Mouse (Mus musculus): ENCODE results near the gene Grid1.
A peak's percentile ranks its signal among the peaks of the same experiment; 100 is the strongest.

Gene Grid1

DNA sequence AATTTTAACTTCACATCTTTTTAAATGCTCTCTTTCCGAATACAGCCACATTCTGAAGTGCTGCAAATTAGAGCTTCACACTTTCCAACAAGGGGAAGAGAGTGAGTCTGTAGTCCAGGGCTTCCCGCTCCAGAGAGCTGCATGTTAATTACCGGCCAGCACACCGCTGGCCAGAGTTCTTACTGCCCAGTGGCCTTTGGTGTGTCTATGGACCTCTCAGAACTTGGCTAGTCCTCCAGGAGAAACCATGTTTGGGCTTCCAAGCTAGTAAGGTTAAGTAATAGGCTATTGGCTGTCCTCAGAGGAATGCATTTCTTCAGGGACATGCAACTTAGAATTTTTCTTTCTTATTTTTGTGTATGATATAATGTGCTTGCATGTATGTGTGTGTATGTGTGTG is 301.0 kb downstream of the Grid1 start:
- peak; percentile 20 to 22 for DNase-seq

DNA sequence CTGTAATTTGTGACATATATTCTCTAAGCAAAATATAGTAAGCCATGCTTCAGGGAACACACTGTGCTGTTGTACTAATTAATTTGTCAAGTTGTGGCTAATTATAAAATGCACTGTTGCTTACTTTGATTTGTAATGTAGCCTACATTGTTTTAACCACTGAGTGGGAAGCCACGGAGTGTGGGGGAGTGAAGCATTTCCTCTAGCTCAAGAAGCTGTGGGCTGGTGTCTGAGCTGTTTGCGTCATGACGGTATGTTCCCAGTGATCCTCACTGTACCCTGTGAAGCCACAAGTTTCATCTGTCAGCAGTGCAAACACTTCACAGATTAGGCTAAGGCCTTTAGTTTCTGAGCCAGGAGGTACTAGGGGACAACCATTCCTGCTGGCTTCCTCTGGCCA is 302.2 kb downstream of the Grid1 start:
- no peak for DNase-seq

DNA sequence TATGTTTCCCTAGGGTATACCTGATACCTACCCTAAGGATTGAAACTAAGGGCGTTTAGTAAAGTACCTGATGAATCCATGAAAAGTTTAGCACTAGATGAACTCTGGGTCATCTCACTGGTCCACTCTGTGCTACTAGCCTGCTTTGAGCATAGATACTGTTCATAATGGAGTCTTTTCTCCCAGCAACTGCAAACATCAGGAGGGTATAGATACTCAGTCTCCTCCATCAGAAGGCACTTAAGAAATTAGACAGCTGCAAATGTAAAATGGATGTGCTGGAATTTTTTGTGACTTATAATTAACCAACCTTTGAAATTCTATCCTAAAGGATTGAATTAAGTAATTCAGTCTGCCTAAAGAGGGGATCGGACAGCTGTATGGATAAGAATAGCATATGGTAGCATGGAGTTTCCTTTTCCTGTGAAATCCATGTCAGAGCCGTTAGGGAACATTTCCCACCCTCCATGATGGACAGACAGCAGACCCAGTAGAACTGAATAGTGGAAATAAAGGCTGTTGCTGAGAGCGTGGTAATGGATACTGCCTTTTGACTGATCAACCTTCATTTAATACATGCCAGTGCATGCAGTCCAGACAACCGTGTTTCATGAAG is 303.5 kb downstream of the Grid1 start:
- no peak for DNase-seq

DNA sequence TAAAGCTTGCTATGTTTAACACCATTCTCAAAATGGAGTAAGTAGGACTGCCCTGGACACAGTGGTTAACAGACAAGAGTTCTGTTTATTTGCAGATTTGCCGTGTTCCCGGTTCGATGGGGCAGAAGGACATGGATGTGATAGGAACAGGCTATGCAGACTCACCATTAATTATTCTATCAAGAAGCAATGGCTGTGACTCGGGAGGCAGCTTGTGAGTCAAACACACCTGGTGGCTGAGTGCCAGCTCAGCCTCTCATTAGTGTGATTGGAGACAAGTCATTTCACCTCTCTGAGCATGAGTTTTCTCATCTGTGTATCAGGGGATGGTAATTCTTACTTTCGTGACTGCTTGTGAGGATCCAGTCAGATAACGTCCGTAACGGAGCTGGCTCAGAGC is 307.7 kb downstream of the Grid1 start:
- DNase-seq, result no peak

DNA sequence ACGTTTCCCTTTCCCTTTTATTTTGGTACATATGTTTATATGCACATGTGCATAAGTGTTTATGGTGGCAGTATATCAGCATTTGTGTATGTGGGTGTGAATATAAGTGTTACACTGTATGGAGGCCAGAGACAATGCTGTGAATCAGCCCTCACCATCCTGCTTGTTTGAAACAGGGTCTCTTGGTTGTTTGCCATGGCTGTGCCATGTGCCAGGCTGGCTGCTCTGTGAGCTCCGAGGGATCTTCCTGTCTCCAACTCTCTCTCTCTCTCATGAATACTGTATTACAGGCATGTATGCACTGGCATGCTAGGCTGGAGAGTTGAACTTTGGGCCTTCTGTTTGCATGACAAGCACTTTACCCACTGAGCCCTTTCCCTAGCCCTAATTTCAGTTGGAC is 315.1 kb downstream of the Grid1 start:
- DNase-seq, result no peak

DNA sequence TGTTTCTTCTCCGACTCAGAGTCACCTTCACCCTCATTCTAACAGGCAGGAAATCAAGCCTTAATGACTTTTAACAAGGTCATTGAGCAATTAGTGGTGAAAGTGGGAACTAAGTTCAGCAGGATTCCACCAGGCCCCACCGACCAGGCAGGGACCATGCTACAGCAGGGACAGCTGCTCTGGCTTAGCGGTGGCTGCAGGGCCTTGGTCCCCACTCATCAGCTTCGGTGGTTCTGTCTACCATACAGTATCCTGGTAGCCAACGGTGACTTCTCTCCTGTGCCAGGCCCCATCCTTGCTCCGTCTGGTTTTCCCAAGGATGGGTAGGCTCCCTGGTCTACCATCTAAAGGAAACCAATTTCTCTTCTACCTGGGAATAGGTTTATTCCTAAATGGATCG is 318.2 kb downstream of the Grid1 start:
- no peak for DNase-seq

DNA sequence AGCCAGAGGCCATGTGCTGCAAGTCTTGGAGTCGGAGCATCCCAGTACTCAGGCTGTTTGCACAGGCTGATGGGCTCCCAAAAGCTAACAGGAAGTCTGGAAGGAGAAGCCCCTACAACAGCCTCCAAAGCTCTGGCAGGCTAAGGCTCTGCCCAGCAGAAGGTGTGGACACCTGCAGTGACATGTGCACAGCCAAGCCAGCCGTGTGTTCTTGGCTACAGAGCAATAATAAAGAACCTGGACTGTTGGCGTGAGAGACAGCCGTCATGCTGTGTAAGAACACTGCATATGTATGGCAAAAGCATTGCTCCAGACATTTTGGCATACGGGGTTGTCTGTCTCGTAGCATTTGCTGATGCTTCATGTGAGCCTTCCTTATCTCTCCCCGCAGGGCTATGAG is 319.9 kb downstream of the Grid1 start:
- DNase-seq, result no peak

DNA sequence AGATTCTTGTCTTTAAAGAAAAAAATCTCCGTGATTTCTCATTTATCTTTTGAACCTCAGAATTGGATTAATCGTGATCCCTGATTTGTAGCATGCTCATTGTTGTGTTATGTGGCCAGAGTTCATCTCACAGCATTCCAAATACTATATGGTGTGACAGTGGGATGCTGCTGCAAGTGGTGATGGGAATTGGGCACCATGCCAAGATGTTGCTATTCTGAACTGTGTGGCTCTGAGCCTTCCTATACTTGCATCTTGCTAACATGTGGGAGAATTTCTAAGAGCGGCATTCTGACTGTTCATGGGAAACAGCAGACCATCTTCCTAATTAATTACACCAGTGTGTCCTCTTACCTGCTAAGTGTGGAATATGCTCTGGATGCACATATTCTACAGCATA is 332.5 kb downstream of the Grid1 start:
- DNase-seq, result no peak

DNA sequence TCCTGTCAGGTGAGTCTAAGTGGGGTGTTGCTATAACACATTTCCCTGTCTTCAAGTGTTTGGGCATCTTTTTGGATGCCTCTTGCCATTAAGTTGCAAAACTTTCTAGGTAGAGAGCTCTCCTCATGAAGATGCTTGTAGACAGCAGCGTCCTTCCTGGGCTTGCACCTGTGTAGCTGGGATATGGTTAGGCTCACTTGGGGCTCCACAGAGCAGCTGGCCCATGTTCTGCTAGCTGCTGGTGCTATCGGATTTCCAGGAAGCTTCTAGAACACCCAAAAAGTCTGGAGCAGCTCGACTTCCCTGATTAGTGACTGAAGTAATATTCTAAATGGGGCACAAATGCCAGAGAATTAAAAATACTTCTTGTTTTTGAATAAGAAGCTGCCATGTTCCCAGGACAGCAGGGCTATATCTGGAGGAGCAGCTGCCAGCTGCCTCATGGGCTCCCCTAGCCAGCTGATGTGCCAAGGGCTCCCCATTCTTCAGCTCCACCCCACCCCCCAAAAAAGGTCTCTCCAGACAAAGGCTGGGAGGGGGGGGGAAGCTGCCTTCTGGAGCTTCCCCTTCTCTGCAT is 333.9 kb downstream of the Grid1 start:
- DNase-seq, result no peak

DNA sequence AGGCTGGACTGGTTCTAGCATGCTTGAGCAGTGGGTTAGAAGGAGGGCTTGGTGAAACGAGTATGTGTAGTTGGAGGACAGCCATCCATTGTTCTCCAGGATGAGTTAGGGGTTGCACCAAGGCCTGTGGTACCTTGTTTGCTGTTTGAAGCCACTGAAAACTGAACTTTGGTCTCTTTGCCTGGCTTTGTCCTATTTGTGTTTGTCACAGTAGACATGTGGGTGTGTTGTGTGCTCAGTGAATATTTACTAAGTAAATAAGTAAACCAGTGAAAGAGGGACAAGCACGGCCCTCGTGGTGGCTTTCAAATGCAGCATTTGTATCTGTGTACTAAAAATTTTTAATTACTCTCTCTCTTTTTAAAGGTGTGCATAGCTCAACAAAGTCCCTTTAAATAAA is 334.5 kb downstream of the Grid1 start:
- DNase-seq, result peak; percentile 17 to 32

DNA sequence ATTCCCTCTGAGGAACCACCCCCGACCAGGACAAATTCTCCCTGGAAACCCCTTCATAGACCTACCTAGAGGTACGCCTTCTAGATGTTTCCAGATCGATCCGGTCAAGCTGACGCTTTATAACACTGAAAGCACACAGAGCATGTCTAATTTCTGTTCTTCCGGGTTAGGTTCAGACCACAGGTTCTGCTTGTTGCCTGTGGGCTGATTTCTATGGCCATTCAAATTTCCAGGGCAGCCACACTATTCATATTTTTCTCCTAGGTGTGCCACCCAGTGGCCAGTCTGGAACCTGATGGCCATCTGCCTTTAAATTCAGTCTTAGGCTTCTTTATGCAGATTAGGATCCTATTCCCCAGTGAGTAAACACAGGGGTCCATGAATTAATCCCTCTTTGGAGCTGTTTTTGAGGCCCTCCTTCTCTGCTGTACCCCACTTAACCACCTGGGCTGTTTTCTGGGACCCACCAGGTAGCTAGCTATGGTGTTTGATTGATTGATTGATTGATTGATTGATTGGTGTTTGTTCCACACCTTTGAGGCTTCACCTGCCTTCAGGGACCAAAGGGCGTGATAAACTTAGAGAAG is 337.3 kb downstream of the Grid1 start:
- peak in 1 of 2 experiments; percentile 41 for DNase-seq

DNA sequence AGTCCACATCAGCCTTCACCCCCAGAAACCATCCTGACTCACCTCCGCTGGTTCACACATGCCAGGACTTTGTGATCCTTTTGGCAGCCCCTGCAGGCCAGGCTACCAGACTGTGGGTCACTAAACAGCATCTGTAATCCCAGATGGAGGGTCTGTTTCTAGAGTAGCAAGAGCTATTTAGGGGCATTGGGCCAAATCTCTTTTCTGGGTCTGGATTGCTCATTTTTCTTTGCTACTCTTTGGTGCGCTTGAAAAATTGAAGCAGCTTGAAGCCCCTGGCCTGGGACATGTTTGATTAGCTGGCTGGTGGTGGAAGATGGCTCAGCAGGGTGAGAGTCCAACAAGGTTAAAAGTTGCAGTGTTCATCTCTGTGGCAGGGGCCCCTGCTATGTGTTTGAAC is 339.4 kb downstream of the Grid1 start:
- DNase-seq, result no peak

DNA sequence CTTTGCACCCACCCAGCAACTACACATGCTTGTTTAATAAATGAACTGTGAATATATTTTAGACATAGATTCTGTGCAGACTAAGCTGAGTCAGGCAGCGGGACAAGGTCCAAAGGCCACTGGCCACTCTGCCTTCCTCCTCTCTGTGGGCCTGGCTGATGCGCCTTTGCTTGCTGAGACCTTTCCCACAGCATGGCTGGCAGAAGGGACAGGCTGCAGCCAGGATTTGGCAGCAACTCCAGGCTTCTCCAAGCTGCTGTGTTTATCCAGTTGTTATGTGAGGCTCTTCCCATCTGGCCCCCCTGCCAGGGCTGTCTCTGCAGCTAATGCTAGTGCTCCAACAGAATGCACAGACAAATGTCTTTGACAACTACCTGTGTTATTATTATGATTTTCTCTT is 347.5 kb downstream of the Grid1 start:
- peak; percentile 73 to 84 for DNase-seq

DNA sequence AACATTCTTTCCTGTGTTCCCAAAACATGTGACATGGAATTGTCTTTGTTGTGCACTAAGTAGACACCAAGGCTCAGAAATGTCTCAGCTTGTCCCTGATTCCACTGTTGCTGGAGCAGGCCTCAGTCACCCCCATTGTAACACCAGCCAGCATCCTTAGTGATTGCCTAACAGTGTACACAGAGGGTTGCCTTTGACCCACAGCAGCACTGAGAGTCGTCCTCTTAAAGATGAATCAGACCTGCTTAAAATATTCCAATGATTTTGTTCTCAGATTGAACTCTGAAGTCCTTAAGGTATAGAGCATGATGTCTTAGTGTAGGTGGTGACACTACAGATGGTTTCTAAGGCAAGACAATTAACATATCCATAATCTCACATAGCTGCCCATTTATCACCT is 354.0 kb downstream of the Grid1 start:
- no peak for DNase-seq

DNA sequence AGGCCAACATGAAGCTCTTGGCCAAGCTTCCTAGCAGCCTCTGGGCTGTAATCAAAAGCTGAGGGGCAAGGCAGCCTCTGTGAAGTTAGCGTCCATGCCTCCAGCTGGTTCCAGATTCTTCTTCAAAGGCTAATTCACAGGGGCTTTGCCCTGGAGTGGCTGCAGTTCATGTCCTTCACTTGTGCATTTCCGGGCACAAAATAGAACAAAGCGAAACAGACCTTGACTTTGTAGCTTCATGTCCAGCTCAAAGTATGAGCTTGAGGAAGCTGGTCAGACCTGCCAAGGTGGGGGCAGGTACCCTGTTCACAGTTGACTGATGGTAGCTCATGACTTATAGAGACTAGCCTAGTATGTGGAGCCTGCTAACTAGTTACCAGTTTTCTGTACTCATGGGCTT is 356.1 kb downstream of the Grid1 start:
- no peak for DNase-seq

DNA sequence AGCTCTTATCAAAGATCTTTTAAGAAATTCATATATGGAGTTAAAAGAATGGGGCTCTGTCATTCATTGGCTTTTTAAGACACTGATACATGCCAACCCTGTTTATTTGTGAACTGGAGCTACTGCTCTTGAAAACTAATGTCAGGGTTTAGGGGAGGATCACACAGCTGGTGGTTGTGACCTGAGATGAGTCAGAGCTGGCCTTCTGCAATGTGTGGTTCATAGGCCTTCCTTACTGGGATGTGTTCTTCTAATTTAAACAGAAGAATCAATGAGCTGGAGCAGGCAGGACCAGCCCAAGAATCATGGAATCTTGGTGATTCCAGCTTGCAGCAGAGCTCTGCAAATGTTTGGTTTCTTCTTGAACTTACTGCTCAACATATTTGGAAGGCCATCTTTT is 359.2 kb downstream of the Grid1 start:
- DNase-seq, result no peak

DNA sequence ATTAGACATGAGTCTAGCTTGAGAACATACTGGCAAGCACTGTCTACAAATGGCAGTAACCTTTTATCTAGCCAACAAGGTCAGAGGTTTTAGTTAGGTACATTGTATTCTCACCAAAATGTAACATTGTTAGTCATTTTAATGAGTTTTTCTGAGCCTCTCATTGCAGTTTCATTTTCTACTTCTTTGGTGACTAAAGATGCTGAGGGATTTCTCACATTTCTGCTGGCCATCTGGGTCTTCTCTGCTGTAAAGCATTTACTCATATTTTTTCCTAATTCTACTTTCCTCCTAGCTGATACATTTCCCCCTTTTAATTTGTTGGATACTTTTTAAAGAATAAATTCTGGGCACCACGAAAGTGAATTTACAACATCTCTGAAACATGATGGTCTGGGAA is 365.5 kb downstream of the Grid1 start:
- DNase-seq, result no peak

DNA sequence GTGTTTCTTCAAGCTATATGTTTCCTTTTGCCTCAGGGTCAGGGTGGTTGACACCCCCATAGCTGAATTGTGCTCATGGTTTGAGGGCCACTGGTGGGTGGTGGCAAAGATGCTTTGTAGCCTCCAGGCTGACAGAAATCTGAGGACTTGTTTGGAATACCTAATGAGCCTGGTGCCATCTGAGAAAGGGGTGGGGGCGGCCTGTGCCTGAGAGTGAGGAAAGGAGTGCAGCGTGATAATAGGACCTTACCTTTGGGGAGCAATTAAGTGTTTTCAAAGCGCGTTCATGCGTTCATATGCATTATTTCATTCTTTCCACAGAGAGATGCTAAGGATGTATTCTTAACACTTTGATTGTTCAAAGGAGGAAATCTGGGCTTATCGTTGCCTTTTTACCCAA is 372.3 kb downstream of the Grid1 start:
- no peak for DNase-seq

DNA sequence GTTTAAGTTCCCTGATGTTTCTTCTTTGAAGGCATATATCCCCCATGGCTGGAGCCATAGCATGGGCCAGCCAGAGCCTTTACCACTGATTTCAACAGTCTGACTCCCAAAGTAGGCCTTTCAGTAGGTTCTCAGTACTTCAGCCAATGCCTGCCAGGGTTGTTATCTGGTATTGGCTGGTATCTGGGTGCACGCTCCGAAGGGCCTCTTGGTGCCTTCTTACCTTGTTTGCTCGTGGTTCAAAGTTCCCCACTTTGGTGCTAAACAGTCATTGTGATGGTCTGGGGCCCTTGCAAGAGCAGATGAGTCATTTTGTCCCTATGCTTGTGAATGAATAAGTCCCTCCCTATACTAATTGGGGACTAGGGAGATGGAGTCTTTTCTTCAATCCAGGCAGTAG is 377.5 kb downstream of the Grid1 start:
- no peak for DNase-seq

DNA sequence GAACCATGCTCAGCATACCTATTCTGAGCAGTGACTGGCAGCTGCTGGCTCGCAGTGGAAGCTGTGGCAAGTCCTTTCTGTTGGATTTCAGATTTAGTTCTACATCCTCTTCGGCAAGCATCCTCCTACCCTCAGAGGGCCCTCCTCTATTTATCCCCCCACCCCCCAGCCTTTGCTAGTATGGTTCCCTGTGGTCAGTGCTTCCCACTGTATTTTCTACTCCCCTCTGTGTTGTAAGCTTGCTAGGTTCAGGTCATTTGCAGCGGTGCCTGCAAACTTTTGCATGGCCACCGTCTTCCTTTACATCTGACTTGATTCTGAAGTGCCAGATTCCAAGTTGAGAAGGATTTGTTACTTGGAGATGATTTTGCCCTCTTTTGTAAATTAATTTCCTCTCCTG is 378.5 kb downstream of the Grid1 start:
- DNase-seq, result no peak

DNA sequence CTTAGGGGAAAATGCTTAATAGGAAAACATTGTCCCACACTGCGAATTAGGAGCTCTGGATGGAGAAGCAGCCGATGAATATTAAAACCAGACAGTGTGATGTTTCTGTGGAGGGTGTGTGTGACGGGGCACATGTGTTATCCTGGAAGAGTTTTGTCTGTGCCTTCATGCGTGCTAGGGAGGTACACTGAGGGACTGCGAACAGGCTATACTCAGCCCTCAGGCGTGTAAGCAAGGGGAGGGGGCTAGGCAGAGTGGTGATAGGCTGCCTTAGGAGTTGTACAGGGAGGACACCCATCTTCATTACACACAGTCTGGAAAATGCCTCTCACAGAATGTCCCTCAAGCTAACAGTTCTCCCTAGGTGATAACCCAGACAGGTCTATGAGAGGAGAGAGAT is 379.0 kb downstream of the Grid1 start:
- DNase-seq, result no peak

DNA sequence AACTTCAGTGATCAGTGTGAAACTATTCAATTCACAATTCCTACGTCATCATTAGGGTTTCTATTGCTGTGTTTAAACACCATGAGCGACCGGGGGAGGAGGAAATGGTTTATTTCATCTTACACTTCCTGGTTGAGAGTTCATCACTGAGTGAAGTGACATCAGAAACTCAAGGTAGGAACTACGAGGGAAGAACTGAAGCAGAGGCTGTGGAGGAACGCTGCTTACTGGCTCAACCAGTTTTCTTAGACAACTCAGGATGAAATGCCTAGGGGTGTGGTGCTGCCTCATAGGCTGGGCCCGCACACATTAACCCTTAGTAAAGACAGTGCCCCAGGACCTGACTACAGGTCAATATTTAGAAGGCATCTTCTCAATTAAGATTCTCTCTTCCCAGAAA is 389.5 kb downstream of the Grid1 start:
- DNase-seq, result no peak

DNA sequence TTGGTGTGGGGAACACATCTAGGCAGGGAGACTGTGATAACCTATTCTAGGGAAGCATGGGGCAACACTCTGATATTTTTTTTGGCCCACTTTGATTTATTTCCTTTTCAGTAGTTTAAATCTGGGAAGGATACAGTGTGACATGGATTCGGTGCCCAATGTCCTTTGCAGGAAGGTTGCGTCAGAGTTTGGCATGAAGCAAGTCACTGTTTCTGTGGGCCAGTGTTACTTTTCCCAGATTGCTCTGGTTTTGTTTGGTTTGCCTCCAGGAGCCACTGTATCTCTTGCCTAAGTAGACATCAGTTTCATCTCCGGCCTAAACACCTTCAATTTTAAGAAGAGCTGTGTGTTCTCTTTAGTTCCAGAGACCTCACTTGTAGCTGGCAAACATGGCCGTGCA is 399.1 kb downstream of the Grid1 start:
- no peak for DNase-seq

DNA sequence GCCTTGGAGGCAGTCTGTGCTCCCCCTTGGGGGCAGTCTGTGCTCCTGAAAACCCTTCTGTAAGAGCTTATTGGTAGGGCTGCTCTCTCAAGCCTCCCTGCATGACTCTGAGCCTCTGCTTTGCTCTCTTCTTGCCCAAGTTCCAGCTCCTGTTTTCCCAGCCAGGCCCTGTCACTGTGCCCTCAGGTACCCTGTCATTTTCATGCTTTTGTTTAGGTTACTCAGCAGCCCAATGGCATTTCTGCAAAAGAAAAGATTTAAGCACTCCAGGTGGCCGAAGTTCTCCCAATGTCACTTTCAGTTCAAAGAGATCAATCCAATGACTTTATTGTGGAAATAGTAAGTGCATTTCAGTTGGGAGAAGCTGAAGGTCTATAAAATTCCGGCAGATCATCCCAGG is 402.3 kb downstream of the Grid1 start:
- DNase-seq, result no peak

DNA sequence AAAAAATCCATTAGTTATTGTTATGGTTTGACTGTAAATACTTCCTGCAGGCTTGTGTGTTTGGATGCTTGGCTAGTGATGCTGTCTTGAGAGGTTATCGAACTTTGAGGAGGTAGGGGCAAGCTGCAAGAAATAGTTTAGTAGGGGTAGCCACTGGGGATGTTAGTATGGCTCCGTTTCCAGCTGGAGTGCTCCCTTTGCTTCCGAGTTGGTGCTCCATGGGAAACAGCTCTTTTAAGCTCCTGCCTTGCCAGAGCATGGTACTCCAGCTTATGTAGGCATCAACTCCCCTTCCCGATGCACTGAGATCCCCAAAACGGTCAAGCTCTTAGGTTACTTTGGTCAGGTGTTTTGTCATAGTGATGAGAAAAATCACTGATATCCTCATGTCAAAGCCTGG is 407.7 kb downstream of the Grid1 start:
- DNase-seq, result no peak

Measured in kidney, adult 8-10 months (tissue).